Mouse (Mus musculus): ENCODE measurements around the gene Thbd.

The Thbd gene

DNA sequence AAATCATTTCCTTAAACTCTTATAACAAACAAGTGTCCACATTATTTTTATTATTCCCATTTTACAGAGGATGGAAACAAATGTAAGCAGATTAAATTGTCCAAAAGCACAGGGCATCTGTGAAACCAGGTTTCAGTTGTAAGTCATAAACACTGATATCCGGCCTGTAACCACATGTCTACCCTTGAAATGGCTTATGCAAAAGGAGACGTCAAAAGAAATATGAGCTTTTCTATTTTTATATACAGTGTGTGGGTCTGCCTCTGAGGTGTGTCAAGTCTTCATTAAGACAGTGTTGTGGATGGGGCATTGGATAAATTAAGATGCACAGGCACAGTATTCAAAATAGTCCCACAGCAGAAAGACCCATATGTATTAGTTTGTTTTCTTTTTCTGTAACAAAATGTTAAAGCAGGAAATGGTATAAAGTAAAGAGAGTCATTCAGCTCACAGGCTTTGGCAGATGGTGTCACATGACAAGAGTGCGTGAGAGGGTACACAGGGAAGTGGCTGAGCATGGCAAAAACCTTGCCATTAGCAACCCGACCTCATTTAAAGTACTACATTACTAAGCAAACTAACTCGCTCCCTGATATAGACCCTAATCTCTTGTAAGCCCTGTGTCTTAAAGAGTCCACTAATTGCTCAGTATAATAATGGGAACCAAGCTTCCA is 17.9 kb upstream of the Thbd start:
- no peak for DNase-seq (ENCODE audit: extremely low spot score)

GRCm38 (mm10) chr2:148421706-148422105 is 13.7 kb upstream of the Thbd start:
- no peak for DNase-seq (ENCODE audit: extremely low spot score)

- DNase-seq (ENCODE audit: extremely low spot score): no peak
Observed at GRCm38 (mm10) chr2:148421112-148421511, 13.1 kb upstream of the Thbd start.

DNA sequence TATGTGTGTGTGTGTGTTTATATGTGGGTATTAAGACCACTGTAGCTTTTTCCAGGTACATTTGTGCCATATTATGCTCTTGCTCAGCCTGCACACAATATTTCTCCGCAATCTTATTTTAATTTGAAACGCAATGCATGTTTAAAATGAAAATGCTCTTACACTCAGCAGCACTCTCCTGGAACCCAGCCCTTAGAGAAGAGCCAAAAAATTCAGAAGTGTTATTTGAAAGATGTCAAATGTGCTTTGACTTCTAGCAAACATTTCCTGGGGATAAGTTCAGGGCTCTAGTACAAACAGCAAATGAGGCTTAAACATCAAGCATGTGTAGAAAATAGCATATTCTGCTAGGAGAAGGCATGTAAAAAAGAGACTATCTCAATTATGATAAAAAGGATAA is 11.8 kb upstream of the Thbd start:
- no peak for DNase-seq (ENCODE audit: extremely low spot score)

- DNase-seq (ENCODE audit: extremely low spot score): no peak
Observed at GRCm38 (mm10) chr2:148419151-148419550, 11.2 kb upstream of the Thbd start.

DNA sequence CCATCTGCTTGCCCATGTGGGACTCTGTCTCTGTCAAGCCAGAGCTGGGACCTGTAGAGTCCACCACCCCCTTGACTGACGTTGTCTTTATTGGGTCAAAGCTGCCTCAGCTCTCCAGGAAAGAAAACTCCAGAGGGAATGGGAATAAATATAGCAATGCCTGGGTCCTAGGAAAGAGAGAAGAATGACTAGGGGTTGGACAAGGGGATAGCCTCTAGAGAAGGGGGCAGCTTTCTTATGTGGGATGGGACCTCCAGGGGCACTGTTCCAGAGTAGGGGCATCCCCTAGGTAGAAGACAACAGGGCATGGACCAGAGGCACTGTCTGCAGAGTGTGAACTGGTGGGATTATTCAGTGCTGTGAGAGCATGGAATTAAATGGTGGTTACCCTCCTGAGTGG is 1.8 kb upstream of the Thbd start:
- no peak for DNase-seq (ENCODE audit: extremely low spot score)

- DNase-seq (ENCODE audit: extremely low spot score): peak; percentile 74
Observed at GRCm38 (mm10) chr2:148409141-148409540, 1.2 kb upstream of the Thbd start.

DNA sequence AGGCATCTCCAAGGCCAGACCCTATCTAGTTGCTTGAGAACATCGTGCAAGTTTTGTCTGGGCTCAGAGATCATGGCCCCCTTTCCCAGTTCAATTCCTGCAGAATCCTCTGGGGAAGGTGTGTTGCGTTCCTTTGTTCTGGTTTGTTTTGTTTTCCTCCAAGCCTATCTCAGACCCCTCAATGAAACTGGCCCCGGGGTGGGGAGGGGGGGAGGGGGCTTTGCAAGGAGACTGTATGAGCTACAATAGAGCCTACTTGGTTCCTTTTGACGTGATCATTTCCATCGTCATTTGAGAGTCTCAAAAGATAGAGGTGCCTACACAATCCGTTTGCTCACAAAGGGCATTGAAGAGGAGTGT is 753 bp upstream of the Thbd start:
- DNase-seq (ENCODE audit: extremely low spot score): peak; percentile 18

DNA sequence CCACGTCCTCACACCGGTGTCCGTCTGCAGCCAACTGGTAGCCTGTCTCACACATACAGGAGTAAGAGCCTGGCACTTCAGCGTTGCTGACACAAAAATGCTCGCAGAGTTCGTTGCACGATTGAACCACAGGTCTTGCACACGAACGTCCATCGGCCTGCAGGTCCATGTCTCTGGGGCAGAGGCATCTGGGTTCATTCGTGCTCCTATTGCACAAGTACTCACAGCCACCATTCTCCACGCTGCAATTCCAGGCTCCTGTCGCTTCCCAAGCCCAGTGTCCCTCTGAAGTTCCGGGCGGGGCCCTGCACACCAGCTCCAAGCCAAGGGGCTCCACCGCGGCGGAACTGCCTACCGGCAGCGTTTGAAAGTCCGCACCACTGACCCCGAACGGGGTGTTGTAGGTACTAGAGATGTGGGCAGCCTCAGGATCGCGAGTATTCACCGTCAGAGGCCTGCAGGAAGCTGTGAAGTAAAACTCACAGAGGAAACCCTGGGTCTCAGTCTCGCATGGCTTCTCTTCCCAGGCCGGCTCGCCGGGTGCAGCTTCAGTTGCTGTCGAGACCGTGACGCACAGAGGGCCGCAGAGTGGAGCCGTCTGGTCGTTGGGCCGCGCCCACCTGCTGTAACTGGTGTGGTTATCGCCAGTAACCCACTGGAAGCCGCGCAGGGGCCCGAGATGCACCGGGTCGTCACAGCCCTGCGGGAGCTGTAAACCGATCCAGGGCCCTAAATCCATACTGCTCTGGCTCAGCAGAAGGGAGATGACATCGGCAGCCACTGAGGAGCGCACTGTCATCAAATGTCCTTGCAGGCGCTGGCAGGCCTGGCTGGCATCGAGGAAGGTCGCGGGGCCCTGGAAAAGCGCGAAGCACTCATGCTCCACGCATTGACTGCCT is 768 bp downstream of the Thbd start:
- peak; percentile 58 for DNase-seq (ENCODE audit: extremely low spot score)

GRCm38 (mm10) chr2:148406160-148406970 is 1.6 kb downstream of the Thbd start:
- peak; percentile 42 for DNase-seq (ENCODE audit: extremely low spot score)

GRCm38 (mm10) chr2:148404906-148405305 is 3.1 kb downstream of the Thbd start:
- DNase-seq (ENCODE audit: extremely low spot score): no peak

DNA sequence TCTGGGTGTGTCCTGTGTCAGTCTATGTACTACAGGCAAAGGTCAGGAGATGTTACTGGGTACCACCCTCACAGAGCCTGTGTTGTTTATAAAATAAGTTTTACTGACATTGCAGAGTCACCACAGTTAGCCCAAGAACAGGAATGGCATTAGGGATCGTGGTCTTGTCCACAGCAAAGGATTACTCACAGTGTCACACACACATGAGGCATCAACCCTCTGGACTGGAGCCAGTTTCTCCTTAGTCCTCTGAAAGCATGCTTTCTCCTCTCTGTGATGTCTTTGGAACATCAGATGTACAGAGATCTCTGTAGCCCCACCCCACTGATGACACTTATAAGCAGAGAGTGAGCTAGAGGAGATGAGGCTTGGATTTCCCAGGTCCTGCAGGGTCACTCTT is 5.8 kb downstream of the Thbd start:
- DNase-seq (ENCODE audit: extremely low spot score): no peak

DNA sequence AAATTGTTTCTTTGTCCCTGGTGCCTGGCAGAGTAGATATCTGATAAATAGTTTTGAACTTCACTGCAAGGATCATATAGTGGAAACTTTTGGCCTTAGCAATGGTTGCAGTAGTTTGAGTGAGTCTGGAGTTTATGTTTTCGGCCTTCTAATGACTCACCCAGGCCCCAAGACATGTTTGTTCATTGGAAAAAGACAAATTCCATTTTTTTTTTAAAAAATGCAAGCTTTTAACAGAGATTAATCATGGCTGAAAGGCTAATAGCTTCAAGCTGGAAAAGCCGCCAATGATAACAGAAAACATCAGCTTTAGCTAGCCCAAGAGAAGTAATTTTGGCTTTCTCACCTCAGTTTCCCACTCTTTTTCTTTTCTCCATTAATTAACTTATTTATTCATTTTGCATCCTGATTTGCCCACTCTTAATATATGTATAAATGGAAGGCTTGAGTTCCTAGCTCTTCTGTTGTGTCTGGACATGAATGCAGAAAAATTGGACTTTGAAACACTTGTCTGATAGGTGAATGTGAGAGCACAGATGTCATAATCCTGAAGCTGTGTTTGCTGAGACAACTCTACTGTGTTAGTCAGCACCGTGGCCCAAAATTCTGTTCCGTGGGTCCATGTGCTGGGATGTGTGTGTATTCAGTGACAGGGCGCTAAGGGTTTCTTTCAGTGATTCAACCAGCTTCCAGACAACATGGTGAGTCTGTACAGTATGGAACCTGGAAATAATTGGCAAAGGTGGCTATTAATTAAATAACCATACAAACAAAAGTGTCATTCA is 8.9 kb downstream of the Thbd start:
- no peak for DNase-seq (ENCODE audit: extremely low spot score)

GRCm38 (mm10) chr2:148397784-148398100 is 10.2 kb downstream of the Thbd start:
- no peak for DNase-seq (ENCODE audit: extremely low spot score)

GRCm38 (mm10) chr2:148397015-148397783 is 10.8 kb downstream of the Thbd start:
- no peak for DNase-seq (ENCODE audit: extremely low spot score)

DNA sequence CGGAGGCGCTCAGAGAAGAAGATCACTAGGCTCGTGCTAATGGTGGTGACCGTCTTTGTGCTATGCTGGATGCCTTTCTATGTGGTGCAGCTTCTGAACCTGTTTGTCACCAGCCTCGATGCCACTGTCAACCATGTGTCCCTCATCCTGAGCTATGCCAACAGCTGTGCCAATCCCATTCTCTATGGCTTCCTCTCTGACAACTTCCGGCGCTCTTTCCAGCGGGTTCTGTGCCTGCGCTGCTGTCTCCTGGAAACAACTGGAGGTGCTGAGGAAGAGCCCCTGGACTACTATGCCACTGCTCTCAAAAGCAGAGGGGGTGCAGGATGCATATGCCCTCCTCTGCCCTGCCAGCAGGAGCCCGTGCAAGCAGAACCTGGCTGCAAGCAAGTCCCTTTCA is 11.8 kb downstream of the Thbd start:
- no peak for DNase-seq (ENCODE audit: extremely low spot score)

- peak; percentile 56 for DNase-seq (ENCODE audit: extremely low spot score)
Observed at GRCm38 (mm10) chr2:148395131-148396051, 12.6 kb downstream of the Thbd start, which contains the start of gene Sstr4. Gene Sstr4, plus strand, starts transcription at chr2:148395344.

GRCm38 (mm10) chr2:148393846-148394245 is 14.1 kb downstream of the Thbd start:
- DNase-seq (ENCODE audit: extremely low spot score): no peak

GRCm38 (mm10) chr2:148393149-148393548 is 14.8 kb downstream of the Thbd start:
- DNase-seq (ENCODE audit: extremely low spot score): no peak
